Mouse (Mus musculus): ENCODE measurements at regions not wholly inside any gene's neighbourhood (a gene's known extent, or its start where the extent isn't known, plus 50 kb on each side); places are given as distances from the start of the nearest gene placed in this dataset.
"Not testable (repeated sequence)": the region's sequence is repeated elsewhere in the genome, so short reads cannot be mapped to it uniquely, and the experiment has no call there.

- H3K4me2 ChIP-seq: no peak overlapping the region
- no peak overlapping the region for H3K9ac ChIP-seq
- H3K27ac ChIP-seq: no peak overlapping the region
- H3K9me3 ChIP-seq (replicated peaks): no peaks in the 10 kb centered on the region
- H3K4me1 ChIP-seq (replicated peaks): no peaks in the 10 kb centered on the region
- no peak overlapping the region for H3K4me3 ChIP-seq (replicated peaks)
- H3K36me3 ChIP-seq: no peaks in the 10 kb centered on the region
- ATAC-seq (ENCODE audit: low read depth) (no peak), DNase-seq (no peak)
- 68% methylated on average over 4 of the region's 4 CpGs for WGBS (ENCODE audit: insufficient replicate concordance)
- no peaks in the 10 kb centered on the region for H3K27me3 ChIP-seq
Measured at GRCm38 (mm10) chr1:64413181-64413560, 119.3 kb upstream of the Creb1 start.

- H3K9ac ChIP-seq: no peak overlapping the region
- no peaks in the 10 kb centered on the region for H3K27me3 ChIP-seq
- DNase-seq (no peak), ATAC-seq (ENCODE audit: low read depth) (no peak)
- H3K4me3 ChIP-seq (replicated peaks): no peak overlapping the region
- H3K4me2 ChIP-seq: no peak overlapping the region
- WGBS (ENCODE audit: insufficient replicate concordance): 68% methylated on average over 10 of the region's 10 CpGs
- no peaks in the 10 kb centered on the region for H3K9me3 ChIP-seq (replicated peaks)
- no peak overlapping the region for H3K27ac ChIP-seq
- no peaks in the 10 kb centered on the region for H3K4me1 ChIP-seq (replicated peaks)
- no peaks in the 10 kb centered on the region for H3K36me3 ChIP-seq
Measured at GRCm38 (mm10) chr1:64412481-64413180, 119.8 kb upstream of the Creb1 start.

- Histone ChIP-seq H3K4me3 (replicated peaks) (no peak overlapping the region), H3K9me3 (replicated peaks) (no peaks in the 10 kb centered on the region), H3K4me2 (no peak overlapping the region), H3K27ac (no peak overlapping the region), H3K9ac (no peak overlapping the region), H3K4me1 (replicated peaks) (no peaks in the 10 kb centered on the region), H3K27me3 (no peaks in the 10 kb centered on the region), H3K36me3 (no peaks in the 10 kb centered on the region)
- 76% methylated on average over 4 of the region's 4 CpGs for WGBS (ENCODE audit: insufficient replicate concordance)
- no peak for ATAC-seq (ENCODE audit: low read depth)
- DNase-seq: no peak
Measured at GRCm38 (mm10) chr1:64411851-64412480, 120.5 kb upstream of the Creb1 start.

GRCm38 (mm10) chr1:64408807-64409582 is 123.5 kb upstream of the Creb1 start:
- H3K9ac ChIP-seq: no peak overlapping the region
- no peak for ATAC-seq (ENCODE audit: low read depth)
- H3K4me2 ChIP-seq: no peak overlapping the region
- no peaks in the 10 kb centered on the region for H3K9me3 ChIP-seq (replicated peaks)
- WGBS (ENCODE audit: insufficient replicate concordance): 58% methylated on average over 4 of the region's 4 CpGs
- H3K36me3 ChIP-seq: no peaks in the 10 kb centered on the region
- DNase-seq: no peak
- H3K27me3 ChIP-seq: no peaks in the 10 kb centered on the region
- no peak overlapping the region for H3K4me3 ChIP-seq (replicated peaks)
- H3K4me1 ChIP-seq (replicated peaks): no peaks in the 10 kb centered on the region
- no peak overlapping the region for H3K27ac ChIP-seq

- no peak overlapping the region for H3K27ac ChIP-seq
- no peaks in the 10 kb centered on the region for H3K9me3 ChIP-seq (replicated peaks)
- ATAC-seq (ENCODE audit: low read depth) (no peak), DNase-seq (no peak)
- no peaks in the 10 kb centered on the region for H3K36me3 ChIP-seq
- H3K9ac ChIP-seq: no peak overlapping the region
- H3K4me1 ChIP-seq (replicated peaks): no peaks in the 10 kb centered on the region
- no peak overlapping the region for H3K4me3 ChIP-seq (replicated peaks)
- no peak overlapping the region for H3K4me2 ChIP-seq
- WGBS (ENCODE audit: insufficient replicate concordance): 67% methylated on average over 8 of the region's 8 CpGs
- H3K27me3 ChIP-seq: no peaks in the 10 kb centered on the region
Measured at GRCm38 (mm10) chr1:64391525-64391924, 140.9 kb upstream of the Creb1 start.

- ATAC-seq (ENCODE audit: low read depth): no peak
- Histone ChIP-seq H3K27ac (no peak overlapping the region), H3K4me2 (no peak overlapping the region), H3K4me1 (replicated peaks) (no peaks in the 10 kb centered on the region), H3K9ac (no peak overlapping the region), H3K27me3 (no peaks in the 10 kb centered on the region), H3K36me3 (no peaks in the 10 kb centered on the region), H3K9me3 (replicated peaks) (no peaks in the 10 kb centered on the region), H3K4me3 (replicated peaks) (no peak overlapping the region)
- WGBS (ENCODE audit: insufficient replicate concordance): 50% methylated on average over 6 of the region's 6 CpGs
- no peak for DNase-seq
Measured at GRCm38 (mm10) chr1:64381264-64381663, 151.2 kb upstream of the Creb1 start.

GRCm38 (mm10) chr1:64376426-64376825 is 156.0 kb upstream of the Creb1 start:
- not testable (repeated sequence) for H3K4me3 ChIP-seq (replicated peaks); ATAC-seq (ENCODE audit: low read depth); H3K27me3 ChIP-seq; H3K9ac ChIP-seq; H3K4me2 ChIP-seq; H3K9me3 ChIP-seq (replicated peaks); H3K4me1 ChIP-seq (replicated peaks); DNase-seq; H3K27ac ChIP-seq; H3K36me3 ChIP-seq
- 26% methylated on average over 1 of the region's 1 CpGs for WGBS (ENCODE audit: insufficient replicate concordance)

- ATAC-seq (ENCODE audit: low read depth) (0 out of 2 replicates have a peak, but pooled peaks have one; percentile 26), DNase-seq (no peak)
Measured at GRCm38 (mm10) chr1:64374286-64375071, 158.0 kb upstream of the Creb1 start.

GRCm38 (mm10) chr1:64364095-64364494 is 168.3 kb upstream of the Creb1 start:
- H3K27me3 ChIP-seq: no peaks in the 10 kb centered on the region
- H3K4me3 ChIP-seq (replicated peaks): no peak overlapping the region
- no peak overlapping the region for H3K27ac ChIP-seq
- no peak overlapping the region for H3K9ac ChIP-seq
- ATAC-seq (ENCODE audit: low read depth) (no peak), DNase-seq (no peak)
- H3K4me1 ChIP-seq (replicated peaks): no peaks in the 10 kb centered on the region
- no peaks in the 10 kb centered on the region for H3K36me3 ChIP-seq
- WGBS (ENCODE audit: insufficient replicate concordance): 46% methylated on average over 1 of the region's 1 CpGs
- no peaks in the 10 kb centered on the region for H3K9me3 ChIP-seq (replicated peaks)
- no peak overlapping the region for H3K4me2 ChIP-seq

More at GRCm38 (mm10) chr1:64374286-64375071, 158.0 kb upstream of the Creb1 start:
- H3K4me2 ChIP-seq: no peak overlapping the region
- no peak overlapping the region for H3K4me3 ChIP-seq (replicated peaks)
- H3K9ac ChIP-seq: no peak overlapping the region
- no peaks in the 10 kb centered on the region for H3K27me3 ChIP-seq
- WGBS (ENCODE audit: insufficient replicate concordance): 44% methylated on average over 13 of the region's 13 CpGs
- H3K4me1 ChIP-seq (replicated peaks): no peaks in the 10 kb centered on the region
- no peaks in the 10 kb centered on the region for H3K36me3 ChIP-seq
- no peak overlapping the region; the same call in 1 of the 2 replicates for H3K27ac ChIP-seq
- no peaks in the 10 kb centered on the region for H3K9me3 ChIP-seq (replicated peaks)

GRCm38 (mm10) chr1:64361959-64362638 is 170.3 kb upstream of the Creb1 start:
- H3K9ac ChIP-seq: no peak overlapping the region
- WGBS (ENCODE audit: insufficient replicate concordance): 71% methylated on average over 4 of the region's 4 CpGs

More at GRCm38 (mm10) chr1:64361959-64362638, 170.3 kb upstream of the Creb1 start:
- Histone ChIP-seq H3K36me3 (no peaks in the 10 kb centered on the region), H3K4me2 (no peak overlapping the region), H3K27ac (no peak overlapping the region), H3K4me1 (replicated peaks) (no peaks in the 10 kb centered on the region), H3K4me3 (replicated peaks) (no peak overlapping the region), H3K9me3 (replicated peaks) (no peaks in the 10 kb centered on the region), H3K27me3 (no peaks in the 10 kb centered on the region)
- ATAC-seq (ENCODE audit: low read depth) (no peak), DNase-seq (no peak)

Measured in liver, embryonic 13.5 days (tissue).